Mouse (Mus musculus) spleen, adult 2 months (tissue): ENCODE measurements at regions not wholly inside any gene's neighbourhood (a gene's known extent, or its start where the extent isn't known, plus 50 kb on each side); places are given as distances from the start of the nearest gene placed in this dataset.

Experiments used
- CTCF ChIP-seq: fragments of 200-500 bp; IDR thresholded peaks from 2 replicates; pipeline ENCODE4 v1.5.1; 2011; ENCODE audit warnings: mild to moderate bottlenecking, inconsistent platforms; ENCODE audit not compliant: insufficient read depth, insufficient read length, insufficient replicate concordance; ENCODE audit errors: extremely low read depth
- POLR2A ChIP-seq: fragments of 200-500 bp; IDR thresholded peaks from 2 replicates; pipeline ENCODE4 v1.6.1; 2011; ENCODE audit warnings: low read depth, low read length, inconsistent platforms

DNA sequence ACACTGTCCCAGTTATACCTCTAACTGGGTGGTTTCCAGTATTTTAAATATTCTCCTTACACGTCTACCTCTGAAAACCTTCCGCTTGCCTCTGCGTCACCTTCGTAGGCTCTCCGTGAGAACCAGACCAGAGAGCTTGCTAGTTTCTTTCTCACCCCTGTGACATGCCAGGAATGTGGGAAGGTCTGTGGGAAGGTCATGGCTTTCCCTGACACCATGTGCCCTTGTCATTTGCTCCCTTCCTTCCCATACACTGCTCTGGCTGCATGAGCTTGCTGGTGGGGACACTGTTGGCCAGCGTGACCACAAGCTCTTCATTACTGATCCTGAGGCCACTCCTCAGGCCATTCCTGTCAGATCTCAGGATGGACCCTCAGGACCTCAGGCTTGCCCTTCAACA is 66.5 kb upstream of the Slc38a4 start:
- no peak for TF ChIP-seq CTCF
- TF ChIP-seq POLR2A, result no peak
